Mouse (Mus musculus): ENCODE data around the gene Tspo. TPM values are rescaled to one million over a fixed set of nuclear protein-coding genes. Genes with fewer than 3 reads are reported as not detected.
A peak's percentile ranks its signal among the peaks of the same experiment; 100 is the strongest.

The Tspo gene
- total and polyA plus RNA-seq, 3 experiments: 66.5 to 80.0 TPM; not detected in 1

GRCm38 (mm10) chr15:83601185-83601584, 37.8 kb downstream of the Tspo start (continued):
- no peak for TF ChIP-seq MAZ (IDR thresholded peaks at IDR 0.05; ENCODE audit: low read depth, low read length)
- TF ChIP-seq CTCF (IDR thresholded peaks at IDR 0.05 in 2 of 3, conservative IDR thresholded peaks at IDR 0.05 in 1 of 3; ENCODE audit: control insufficient read depth in 1 of 3, insufficient read depth in 1 of 3, low read depth in 2 of 3, low read length in 3 of 3, poor library complexity in 1 of 3, severe bottlenecking in 1 of 3): no peak

- Histone ChIP-seq H3K79me2 (ENCODE audit: control insufficient read depth, insufficient read depth, low read length, poor library complexity) (no peaks in the 10 kb centered on the region), H3K9me3 (replicated peaks; ENCODE audit: insufficient read depth, low read length) (no peaks in the 10 kb centered on the region), H3K36me3 (ENCODE audit: control insufficient read depth in 1 of 2, insufficient read depth in 2 of 2, low read length in 2 of 2) (peaks cover 0 to 7% of the 10 kb centered on the region in 2 experiments; a peak in 2 of 4 replicates), H3K27ac (ENCODE audit: control insufficient read depth, low read depth, low read length) (no peak overlapping the region), H3K4me1 (ENCODE audit: control insufficient read depth in 1 of 2, insufficient read depth in 2 of 2, low read length in 2 of 2) (peaks cover 9 to 17% of the 10 kb centered on the region in 2 experiments), H3K4me3 (ENCODE audit: control insufficient read depth in 1 of 2, insufficient read depth in 1 of 2, low read depth in 2 of 2, low read length in 2 of 2) (no peak overlapping the region), H3K27me3 (ENCODE audit: control insufficient read depth in 1 of 2, insufficient read depth in 2 of 2, low read length in 2 of 2) (no peaks in the 10 kb centered on the region), H3K9ac (ENCODE audit: control insufficient read depth, low read depth, low read length, poor library complexity, severe bottlenecking) (no peak overlapping the region)
- DNase-seq (ENCODE audit: low read depth, low spot score): peak; percentile 31
- no peak for TF ChIP-seq TCF12 (IDR thresholded peaks at IDR 0.05; ENCODE audit: low read depth, low read length)
- 0 out of 2 replicates have a peak, but pooled peaks have one; percentile 40 for TF ChIP-seq MXI1 (IDR thresholded peaks at IDR 0.05; ENCODE audit: low read depth, low read length)
- peak; percentile 63 for TF ChIP-seq ETS1 (IDR thresholded peaks at IDR 0.05; ENCODE audit: low read depth, low read length)
Measured at GRCm38 (mm10) chr15:83602372-83603045, 39.1 kb downstream of the Tspo start.

GRCm38 (mm10) chr15:83603046-83603396, 39.6 kb downstream of the Tspo start:
- peak in 2 of 3 experiments; percentile 9 to 28; a peak in 3 of 6 replicates for TF ChIP-seq CTCF (IDR thresholded peaks at IDR 0.05 in 2 of 3, conservative IDR thresholded peaks at IDR 0.05 in 1 of 3; ENCODE audit: control insufficient read depth in 1 of 3, insufficient read depth in 1 of 3, low read depth in 2 of 3, low read length in 3 of 3, poor library complexity in 1 of 3, severe bottlenecking in 1 of 3)
- TF ChIP-seq MYC (IDR thresholded peaks at IDR 0.05; ENCODE audit: low read depth, low read length): no peak
- no peak for TF ChIP-seq SMC3 (IDR thresholded peaks at IDR 0.05; ENCODE audit: low read depth, low read length)
- no peak for TF ChIP-seq EP300 (IDR thresholded peaks at IDR 0.05; ENCODE audit: low read depth in 1 of 2, low read length in 2 of 2)
- no peak overlapping the region for H3K27ac ChIP-seq (ENCODE audit: control insufficient read depth, low read depth, low read length)
- DNase-seq (ENCODE audit: low read depth, low spot score): no peak
- no peaks in the 10 kb centered on the region for H3K27me3 ChIP-seq (ENCODE audit: control insufficient read depth in 1 of 2, insufficient read depth in 2 of 2, low read length in 2 of 2)
- H3K36me3 ChIP-seq (ENCODE audit: control insufficient read depth in 1 of 2, insufficient read depth in 2 of 2, low read length in 2 of 2): peaks cover 0 to 7% of the 10 kb centered on the region in 2 experiments; a peak in 2 of 4 replicates
- no peak overlapping the region for H3K9ac ChIP-seq (ENCODE audit: control insufficient read depth, low read depth, low read length, poor library complexity, severe bottlenecking)
- H3K9me3 ChIP-seq (replicated peaks; ENCODE audit: insufficient read depth, low read length): no peaks in the 10 kb centered on the region
- peaks cover 9 to 17% of the 10 kb centered on the region in 2 experiments for H3K4me1 ChIP-seq (ENCODE audit: control insufficient read depth in 1 of 2, insufficient read depth in 2 of 2, low read length in 2 of 2)
- no peak overlapping the region for H3K4me3 ChIP-seq (ENCODE audit: control insufficient read depth in 1 of 2, insufficient read depth in 1 of 2, low read depth in 2 of 2, low read length in 2 of 2)
- H3K79me2 ChIP-seq (ENCODE audit: control insufficient read depth, insufficient read depth, low read length, poor library complexity): no peaks in the 10 kb centered on the region

- no peaks in the 10 kb centered on the region for H3K27me3 ChIP-seq (ENCODE audit: control insufficient read depth in 1 of 2, insufficient read depth in 2 of 2, low read length in 2 of 2)
- H3K36me3 ChIP-seq (ENCODE audit: control insufficient read depth in 1 of 2, insufficient read depth in 2 of 2, low read length in 2 of 2): peaks cover 0 to 7% of the 10 kb centered on the region in 2 experiments; a peak in 2 of 4 replicates
- H3K4me1 ChIP-seq (ENCODE audit: control insufficient read depth in 1 of 2, insufficient read depth in 2 of 2, low read length in 2 of 2): peaks cover 9 to 17% of the 10 kb centered on the region in 2 experiments
- no peaks in the 10 kb centered on the region for H3K79me2 ChIP-seq (ENCODE audit: control insufficient read depth, insufficient read depth, low read length, poor library complexity)
- no peak overlapping the region for H3K4me3 ChIP-seq (ENCODE audit: control insufficient read depth in 1 of 2, insufficient read depth in 1 of 2, low read depth in 2 of 2, low read length in 2 of 2)
- DNase-seq (ENCODE audit: low read depth, low spot score): no peak
- TF ChIP-seq EP300 (IDR thresholded peaks at IDR 0.05; ENCODE audit: low read depth in 1 of 2, low read length in 2 of 2) (no peak), CHD1 (IDR thresholded peaks at IDR 0.05; ENCODE audit: low read depth, low read length) (no peak), ELF1 (IDR thresholded peaks at IDR 0.05; ENCODE audit: low read depth, low read length) (no peak)
- no peaks in the 10 kb centered on the region for H3K9me3 ChIP-seq (replicated peaks; ENCODE audit: insufficient read depth, low read length)
- no peak overlapping the region for H3K27ac ChIP-seq (ENCODE audit: control insufficient read depth, low read depth, low read length)
- no peak overlapping the region for H3K9ac ChIP-seq (ENCODE audit: control insufficient read depth, low read depth, low read length, poor library complexity, severe bottlenecking)
Measured at GRCm38 (mm10) chr15:83603426-83603825, 40.0 kb downstream of the Tspo start.

All from MEL (cell line).